Mouse (Mus musculus) inflammation-experienced regulatory T-cells, adult 6 months (primary cell): Measurements from ENCODE around the gene Hook2. TPM values are rescaled to one million over a fixed set of nuclear protein-coding genes. Genes with fewer than 3 reads are reported as not detected.
A peak's percentile ranks its signal among the peaks of the same experiment; 100 is the strongest.

ENCODE experiments used
- ATAC-seq: one replicate; pipeline ENCODE4 v1.8.0; 2017
- polyA plus RNA-seq, 3 experiments: library from polyadenylated mRNA; unstranded; fragments of 100-300 nt; shearing (Covaris generic); gene quantifications; one replicate each; pipeline ENCODE4 v1.2.1; 2017

The Hook2 gene
- polyA plus RNA-seq, 3 experiments from 2014 or later: 2.2 to 4.9 (median 4.6) TPM

DNA sequence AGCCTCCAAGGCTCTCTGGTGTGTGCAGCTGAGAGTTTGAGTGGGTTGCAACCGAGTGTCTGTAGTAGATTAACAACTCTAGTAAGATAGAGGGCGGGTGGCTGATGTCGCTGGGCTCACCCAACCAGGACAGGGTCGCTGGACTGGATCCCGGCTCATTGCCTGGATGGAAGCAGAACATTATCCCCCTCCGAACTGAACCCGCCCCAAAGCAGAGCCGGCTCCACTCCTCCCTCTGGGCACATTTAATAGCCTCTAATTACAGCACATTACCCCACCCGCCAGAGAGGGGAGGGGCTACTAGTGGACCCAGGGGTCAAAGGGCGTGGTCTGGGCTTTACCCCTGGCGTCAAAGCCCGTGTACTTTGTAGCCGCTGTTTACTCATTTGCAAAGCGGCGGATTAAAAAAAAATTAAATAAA lies 1.1 kb upstream of the Hook2 start:
- ATAC-seq: no peak

DNA sequence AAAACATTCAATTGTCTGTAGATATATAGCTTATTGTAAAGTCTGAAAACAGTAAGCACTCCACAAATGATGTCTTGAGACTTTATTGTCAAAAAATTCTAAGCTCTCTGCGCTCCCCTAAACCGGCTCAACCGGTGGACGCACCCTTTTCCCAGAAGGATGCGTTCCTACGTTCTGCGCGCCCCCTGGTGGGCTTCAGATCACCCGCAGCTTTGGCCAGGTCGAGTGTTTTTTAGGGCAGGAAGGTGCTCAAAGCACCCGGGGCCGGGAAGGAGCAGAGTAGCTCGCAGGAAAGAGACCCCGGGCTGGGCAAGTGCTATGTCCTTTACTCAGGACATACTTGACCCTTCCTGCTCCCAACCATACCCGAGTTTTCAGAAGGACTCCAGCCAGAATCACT lies 593 bp upstream of the Hook2 start:
- no peak for ATAC-seq

DNA sequence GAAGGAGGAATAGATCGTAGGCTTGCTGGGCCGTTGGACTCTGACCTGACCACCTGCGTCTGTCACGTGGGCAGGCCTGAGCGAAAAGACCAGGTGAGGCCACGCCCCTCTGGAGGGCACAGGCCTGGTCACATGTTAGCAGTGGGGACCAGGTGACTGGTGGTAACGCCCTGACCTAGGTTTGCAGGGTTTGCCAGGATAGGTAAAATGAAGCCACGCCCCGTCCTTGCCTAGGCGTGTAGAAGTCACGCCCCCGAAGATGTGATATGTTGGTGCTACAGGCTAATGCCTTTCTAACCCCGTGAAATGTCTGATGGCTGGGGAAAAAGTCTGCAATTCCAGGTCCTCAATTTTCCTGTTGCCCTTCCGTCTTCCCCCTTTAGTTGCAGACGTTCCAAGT lies 433 bp downstream of the Hook2 start:
- ATAC-seq: no peak

DNA sequence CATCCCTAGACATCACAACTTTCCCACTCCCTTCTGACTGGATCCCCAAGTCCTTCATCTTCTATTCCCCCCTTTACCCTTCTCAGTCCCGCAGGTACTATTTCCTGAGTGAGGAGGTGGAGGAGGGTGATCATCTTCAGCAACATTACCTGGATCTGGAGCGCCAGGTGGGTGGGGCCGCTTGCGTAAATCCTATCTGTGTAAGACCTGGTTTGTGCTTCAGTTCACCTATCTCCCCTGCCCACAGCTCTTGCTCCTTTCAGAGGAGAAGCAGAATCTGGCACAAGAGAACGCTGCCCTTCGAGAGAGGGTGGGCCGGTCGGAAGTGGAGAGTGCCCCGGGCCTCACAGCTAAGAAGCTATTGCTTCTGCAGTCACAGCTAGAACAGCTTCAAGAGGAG lies 4.0 kb downstream of the Hook2 start:
- ATAC-seq: no peak

DNA sequence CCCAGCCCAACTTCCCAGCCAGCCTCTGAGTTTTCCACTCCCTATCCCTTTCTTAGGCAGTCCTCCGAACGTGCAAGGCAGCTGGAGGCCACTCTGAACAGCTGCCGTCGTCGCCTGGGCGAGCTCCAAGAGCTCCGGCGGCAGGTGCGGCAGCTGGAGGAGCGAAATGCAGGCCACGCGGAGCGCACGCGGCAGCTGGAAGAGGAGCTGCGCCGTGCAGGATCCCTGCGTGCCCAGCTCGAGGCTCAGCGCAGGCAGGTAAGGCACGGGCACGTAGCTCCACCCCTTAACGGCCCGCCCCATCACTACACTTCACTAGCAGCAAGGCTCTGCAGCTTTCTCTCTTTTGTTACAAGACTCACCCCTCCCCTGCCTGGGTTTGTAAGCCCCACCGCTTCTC lies 5.3 kb downstream of the Hook2 start:
- no peak for ATAC-seq

DNA sequence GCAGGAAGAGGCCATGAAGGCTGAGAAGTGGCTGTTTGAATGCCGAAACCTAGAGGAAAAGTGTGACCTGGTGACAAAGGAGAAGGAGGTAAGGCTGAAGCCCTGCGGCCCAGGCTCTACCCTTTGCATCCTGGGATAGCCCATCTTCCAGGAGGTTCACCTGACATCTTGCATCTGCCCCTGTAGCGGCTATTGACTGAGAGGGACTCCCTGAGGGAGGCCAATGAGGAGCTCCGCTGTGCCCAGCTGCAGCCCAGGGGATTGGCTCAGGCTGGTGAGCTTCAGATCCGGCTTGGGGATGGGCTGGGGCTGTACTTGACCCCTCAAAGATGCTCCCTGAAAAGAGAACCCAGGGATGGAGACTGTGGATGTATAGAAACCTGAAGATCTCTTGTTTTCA lies 6.6 kb downstream of the Hook2 start:
- no peak for ATAC-seq

DNA sequence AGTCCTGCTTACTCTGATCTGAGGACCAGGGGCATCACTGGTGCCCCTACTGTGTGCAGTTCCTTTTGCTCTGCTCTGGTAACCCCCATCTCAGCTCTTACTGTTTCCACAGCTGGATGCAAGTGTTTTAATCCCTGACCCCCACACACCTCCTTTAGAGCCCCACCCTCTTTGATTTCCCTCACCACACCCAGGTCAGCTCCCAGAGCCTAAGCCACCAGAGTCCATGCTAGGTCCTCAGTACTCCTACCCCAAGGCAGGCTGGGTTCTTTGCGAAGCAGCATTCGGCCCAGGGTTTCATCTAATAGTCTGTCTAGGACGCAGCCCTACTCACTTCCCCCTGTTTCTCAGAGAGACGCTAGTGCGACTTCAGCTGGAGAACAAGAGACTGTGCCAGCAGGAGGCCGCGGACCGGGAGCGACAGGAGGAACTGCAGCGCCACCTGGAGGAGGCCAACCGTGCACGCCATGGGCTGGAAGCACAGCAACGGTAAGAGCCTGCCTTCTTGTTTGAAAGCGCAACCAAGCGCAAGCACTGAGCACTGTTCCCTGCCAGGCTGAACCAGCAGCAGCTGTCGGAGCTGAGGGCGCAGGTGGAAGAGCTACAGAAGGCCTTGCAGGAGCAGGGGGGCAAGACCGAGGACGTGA lies 7.4 kb downstream of the Hook2 start:
- peak; percentile 98 for ATAC-seq

DNA sequence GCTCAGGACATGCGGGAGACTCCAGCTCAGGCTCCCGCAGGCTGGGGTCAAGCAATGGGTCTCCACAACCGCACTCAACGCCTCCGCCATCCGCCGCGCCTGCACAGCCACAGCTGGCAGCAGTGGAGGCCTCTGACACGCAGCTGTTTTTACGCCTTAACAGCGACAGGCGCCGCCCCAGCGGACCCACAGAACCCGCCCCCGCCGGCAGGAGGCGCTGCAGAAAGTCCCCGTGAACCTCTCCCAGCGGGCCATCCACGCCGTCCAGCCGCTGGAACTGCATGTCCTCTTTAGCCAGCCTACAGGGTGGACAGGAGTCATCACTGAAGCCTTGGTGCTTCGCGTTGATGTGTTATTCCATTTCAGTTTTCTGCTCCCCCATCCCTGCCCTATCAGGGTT lies 17.3 kb downstream of the Hook2 start:
- ATAC-seq: no peak

DNA sequence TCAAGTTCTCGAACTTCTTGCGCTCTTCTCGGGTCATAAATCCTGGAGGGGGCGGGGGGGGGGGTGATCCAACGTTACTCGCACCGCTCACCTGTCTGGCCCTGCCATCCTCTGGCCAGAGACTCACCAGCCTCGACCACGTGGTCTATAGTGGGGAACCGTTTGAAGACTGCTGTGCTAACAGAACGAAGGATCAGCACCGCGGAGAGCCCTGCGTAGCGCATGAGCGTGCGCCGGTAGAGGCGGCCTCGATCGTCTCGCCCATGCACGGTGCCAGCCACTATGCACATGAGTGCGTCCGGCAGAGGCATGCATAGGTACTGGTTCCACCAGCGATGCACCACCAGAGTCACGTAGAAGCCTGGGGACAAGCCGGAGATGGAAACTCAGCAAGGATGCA lies 20.8 kb downstream of the Hook2 start:
- ATAC-seq: no peak

DNA sequence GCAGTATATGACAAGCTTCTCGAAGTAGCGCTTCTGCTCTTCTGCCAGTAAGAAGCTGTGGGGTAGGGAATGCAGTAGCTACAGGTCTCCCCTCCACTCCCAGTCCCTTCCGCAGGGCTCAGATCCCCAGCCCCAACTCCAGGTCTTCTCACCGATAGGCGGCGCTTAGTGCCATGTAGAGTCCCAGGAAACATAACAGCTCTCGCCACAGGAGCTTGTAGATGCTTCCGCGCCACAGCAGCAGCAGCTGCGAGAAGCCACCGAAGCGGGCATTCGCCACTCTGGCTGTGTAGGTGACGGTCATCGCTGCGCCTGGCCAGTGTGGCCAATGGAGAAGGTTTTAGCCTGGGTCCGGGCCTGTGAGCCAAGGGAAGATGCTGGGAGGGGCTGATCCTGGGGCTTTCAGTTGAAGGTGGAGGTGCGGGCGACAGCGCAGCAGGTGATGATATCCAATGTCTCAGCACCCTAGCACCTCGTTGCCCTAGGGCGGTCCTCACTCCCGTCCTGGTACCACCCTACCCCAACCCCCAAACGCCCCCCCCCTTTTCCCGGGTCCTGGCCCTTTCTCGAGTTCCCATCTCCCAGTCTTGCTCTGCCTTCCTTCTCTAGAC lies 22.9 kb downstream of the Hook2 start:
- ATAC-seq: peak; percentile 86

DNA sequence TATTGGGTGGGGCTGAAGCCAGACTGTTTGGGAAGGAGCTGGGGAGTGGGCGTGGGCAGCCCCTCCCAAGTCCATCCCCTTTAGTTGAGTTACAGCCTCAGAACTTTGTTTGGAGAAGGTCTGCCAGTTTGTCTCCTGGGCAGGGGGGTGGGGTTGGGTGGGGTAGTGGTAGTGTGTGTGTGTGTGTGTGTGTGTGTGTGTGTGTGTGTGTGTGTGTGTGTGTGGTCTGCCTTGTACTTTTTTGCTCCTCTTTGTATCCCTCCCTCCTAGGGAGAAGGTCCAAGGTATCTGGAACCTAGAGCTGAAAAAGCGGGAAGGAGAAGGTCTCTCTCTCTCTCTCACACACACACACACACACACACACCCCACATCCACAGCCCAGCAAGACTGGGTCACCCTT lies 24.0 kb downstream of the Hook2 start, which contains the start of gene Best2:
Gene Best2 (minus strand): TSS at position 101 of the 400 bp plus-strand sequence.
- ATAC-seq: no peak

DNA sequence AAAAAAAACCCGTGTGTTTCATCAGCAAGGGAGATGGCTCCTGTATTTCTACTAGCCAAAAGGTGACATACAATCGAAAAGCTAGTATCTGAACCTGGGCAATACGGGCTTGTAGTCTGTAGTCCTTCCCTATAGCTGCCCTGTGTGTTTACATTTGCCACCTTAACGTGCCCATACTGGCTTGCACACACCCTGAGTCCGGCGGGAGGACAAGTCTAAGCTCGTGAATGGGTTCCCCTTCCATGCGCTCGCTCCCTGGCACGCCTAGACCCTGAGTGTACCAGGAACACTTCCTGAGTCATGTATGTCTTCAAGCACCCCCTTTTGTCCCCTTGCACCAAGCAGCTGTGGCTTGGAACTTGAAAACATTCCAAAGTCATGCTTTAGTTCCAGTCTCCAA lies 26.3 kb downstream of the Hook2 start:
- ATAC-seq: no peak

DNA sequence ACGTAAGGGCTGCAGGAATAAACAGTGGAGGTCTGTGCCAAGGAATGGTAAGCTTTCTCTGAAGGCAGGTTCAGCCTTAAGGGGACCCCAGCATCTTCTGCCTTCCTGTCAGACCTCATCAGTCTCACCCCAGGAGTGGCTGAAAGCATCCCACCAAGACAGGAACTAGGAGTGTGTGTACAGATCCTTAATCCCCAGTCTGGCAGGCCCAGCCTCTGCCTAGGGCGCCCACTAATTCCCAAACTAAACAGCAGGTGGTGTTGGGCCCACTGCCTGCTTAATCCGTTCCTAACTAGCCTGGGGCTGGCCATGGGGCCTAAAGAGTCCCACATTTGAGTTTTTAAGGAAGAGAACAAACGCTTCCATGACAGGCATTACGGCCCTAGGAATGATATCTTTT lies 26.8 kb downstream of the Hook2 start:
- ATAC-seq: no peak

DNA sequence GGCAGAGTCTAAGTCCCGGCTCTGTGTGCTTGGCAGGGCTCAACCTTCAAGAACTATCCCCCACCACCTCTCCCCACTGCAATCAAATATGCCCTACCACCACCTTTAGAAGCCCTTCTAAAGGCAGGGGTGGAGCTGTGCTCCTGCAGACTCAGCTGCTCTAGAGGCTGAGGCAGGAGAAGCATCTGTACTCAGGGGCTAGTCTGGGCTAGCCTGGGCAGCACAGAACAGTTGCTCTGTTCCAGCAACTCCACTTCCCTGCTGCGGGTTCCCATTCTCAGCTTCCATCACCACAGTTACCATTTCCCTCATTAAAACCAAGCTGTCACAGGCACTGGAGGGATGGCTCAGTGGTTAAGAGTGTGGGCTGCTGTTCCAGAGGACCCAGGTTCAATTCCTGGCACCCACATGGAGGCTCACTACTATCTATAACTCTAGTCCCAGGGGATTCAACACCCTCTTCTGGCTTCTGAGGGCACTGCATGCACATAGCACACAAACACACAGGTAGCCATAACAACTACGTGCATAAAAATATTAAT lies 31.2 kb downstream of the Hook2 start:
- no peak for ATAC-seq

DNA sequence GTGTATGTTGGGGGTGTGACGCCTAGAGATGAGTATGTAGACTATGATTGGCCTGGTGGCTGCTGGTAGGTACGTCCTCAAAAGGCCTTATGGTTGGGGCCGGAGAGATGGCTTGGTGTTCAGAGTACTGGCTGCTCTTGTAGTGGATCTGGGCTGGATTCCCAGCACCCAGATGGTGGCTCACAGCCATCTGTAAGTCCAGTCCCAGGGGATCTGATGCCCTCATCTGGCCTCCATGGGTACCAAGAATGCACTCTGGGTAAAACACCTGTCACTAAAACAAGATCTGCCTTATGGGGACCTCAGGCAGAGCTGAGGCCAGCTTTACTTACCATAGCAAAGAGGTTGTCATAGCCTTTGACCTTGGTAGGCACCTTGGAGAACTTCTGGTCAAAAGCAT lies 33.4 kb downstream of the Hook2 start:
- ATAC-seq: no peak

DNA sequence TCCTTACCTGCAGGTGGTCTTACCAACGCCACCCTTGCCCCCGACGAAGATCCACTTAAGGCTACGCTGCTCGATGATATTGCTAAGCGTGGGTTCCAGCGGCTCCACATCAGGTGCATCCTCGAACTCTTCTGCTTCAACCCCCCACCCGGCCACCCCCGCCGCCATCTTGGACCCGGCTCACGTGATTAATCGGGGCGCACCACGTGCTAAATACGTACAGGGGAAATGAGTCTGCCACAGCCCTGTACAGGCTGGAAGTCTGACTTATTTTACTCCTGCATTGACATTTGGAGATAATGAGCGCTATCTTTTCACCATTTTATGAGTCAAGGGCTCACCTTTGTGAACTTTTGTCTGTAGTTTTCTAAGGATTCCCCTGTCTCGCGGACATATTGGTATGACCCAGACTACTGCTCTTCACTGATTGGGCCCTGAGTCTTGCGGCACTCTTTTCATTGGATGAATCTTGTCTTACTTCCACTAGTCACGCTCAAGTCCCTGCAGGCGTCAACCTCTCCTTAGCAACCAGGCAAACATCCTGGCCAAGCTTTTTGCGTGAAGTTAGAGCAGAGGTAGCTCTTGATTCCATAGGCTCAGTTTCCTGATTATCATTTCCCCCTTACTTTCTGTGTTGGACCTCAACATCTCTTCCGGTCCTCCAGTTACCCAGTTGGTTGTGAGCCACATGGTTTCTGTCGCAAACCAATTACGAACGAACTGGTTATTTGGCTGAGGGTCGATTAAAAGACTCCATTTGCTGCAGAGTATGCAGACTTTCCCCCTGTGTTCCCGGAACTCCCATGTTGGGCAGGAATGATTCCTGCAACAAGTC lies 34.9 kb downstream of the Hook2 start, which contains the start of gene Asna1:
Gene Asna1 (minus strand): TSS at position 184 of the 835 bp plus-strand sequence.
- peak; percentile 95 for ATAC-seq

DNA sequence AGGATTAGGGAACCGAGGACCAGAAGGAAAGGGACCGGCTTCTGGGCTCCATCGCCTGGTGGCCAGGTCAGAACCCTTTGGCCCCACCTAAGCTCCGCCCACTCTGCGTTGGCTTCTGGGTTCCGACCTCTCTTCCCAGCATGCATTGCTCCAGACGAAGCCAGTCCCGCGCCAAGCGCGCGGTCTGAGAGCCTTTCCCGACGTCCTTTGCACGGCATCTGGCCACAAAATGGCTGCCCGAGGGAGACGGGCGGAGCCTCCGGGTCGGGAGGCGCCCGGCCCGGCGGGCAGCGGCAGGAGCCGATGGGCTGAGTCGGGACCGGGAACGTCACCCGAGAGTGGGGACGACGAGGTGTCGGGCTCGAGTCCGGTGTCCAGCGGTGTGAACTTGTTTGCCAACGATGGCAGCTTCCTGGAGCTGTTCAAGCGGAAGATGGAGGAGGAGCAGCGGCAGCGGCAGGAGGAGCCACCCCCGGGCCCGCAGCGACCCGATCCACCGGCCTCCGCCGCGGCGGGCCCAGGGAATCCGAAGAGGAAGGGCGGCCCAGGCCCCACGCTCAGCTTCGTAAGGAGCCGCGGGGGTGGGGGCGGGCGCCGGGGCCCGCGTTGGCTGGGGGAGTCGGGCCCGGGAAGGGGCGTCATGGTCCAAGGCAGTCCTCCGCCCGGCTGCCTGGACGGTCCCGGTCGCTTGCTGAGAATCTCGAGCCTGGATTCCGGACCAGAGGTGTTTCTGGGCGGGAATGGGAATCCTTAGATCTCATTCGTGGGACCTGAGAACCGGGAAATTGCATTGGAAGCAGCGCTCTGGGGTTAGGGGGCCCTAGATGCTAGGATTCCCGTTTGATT lies 36.5 kb downstream of the Hook2 start, which contains the start of gene Trir:
Gene Trir (plus strand): TSS at position 154 of the 846 bp plus-strand sequence.
- ATAC-seq: peak; percentile 57

DNA sequence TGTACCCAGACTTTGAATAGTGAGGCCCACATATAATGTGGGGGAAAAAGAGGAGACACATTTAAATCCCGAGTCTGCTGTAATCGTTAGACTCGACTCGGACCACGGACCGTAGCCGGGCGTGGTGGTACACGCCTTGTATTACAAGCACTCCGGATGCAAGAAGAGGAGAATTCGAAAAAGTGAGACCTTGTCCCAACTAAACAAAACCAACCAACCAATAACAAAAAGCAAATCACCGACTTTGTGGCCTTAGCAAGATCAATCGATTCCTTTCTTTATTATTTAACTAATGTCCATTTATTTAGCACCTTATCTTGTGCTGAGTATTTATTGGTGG lies 37.1 kb downstream of the Hook2 start:
- ATAC-seq: no peak

DNA sequence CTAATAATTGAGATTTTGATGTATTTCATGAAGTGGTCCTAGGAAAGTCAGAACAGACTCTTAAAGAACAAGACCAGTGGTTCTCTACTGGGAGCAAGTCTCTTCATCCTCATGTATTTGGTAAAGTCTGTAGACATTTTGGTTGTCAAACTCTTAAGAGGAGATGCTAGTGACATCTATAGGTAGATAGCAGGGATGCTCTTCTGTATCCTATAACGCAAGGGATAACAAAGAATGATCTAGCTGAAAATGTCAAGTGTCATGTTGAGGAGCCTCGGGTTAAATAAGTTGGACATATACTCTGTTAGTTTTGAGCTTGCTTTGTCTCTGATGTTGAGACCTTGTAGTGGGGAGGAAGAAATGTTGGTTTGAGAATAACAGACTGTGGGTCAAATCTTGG lies 37.5 kb downstream of the Hook2 start:
- no peak for ATAC-seq

DNA sequence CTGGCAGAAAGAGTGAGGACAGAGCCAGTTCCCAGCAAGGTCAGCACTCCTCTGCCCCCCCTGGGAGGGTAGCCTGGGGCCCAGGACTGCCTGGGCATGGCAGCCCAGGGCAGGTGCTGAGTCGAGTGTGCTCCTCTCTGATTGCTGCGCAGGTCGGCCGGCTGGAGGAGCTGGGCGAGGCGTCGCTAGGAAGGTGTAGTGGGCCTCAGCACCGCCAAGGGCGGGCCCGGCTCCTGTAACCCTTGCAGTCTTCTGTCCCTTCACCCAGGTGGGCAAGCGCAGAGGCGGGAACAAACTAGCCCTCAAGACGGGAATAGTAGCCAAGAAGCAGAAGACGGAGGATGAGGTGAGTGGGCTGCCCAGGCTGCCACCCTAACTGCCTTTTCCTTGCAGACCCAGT lies 38.9 kb downstream of the Hook2 start:
- ATAC-seq: no peak

DNA sequence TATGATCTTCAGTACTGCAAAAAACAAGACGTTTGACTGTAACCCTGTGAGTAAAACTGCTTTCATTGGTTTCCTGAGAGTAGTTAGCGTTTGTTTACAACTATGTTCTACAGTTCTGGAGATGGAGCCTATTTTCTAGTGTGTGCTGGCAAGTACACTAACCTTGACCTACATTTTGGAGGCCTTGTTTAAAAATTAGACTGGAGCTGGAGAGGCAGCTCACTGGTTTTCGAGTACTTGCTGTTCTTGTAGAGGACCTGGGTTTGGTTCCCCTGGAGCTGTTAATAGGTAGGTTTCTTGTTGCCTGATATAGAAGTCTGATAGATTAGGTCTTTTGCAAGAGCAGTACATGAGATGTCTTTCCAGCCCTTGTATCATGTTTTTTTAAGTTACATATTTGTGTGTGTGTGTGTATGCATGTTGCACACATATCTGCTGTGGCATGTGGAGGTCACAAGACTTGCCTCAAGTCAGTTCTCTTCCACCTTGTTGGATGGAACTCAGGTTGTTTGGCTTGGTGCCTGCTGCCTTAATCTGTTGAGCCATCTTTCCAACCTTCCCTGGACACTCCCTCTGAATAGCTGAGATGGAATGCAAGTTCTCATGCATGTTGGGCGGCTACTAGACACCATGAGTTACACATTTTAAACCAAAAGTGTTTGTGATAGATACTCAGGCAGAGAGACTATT lies 42.4 kb downstream of the Hook2 start:
- no peak for ATAC-seq

DNA sequence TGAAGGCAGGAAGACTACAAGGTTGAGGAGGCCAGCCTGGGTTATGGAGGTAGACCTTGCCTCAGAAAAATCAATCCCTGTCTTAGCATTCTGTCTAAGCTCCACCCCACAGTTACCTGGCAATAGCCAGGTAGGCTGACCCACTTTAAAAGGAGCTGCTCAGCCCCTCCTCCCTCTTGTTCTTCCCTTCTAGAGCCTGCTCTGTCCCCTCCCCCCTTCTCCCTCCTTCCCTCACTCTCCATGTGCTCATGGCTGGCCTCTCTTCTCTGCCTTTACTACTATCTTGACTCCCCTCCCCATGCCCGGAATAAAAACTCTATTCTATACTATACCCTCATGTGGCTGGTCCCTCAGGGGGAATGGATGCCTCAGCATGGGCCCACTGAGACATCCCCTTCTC lies 43.5 kb downstream of the Hook2 start:
- no peak for ATAC-seq
